Mouse (Mus musculus): ENCODE measurements around the gene AC141477.1. TPM values are rescaled to one million over a fixed set of nuclear protein-coding genes. Genes with fewer than 3 reads are reported as not detected.

Gene AC141477.1
- polyA plus RNA-seq, 1 experiment from 2014 or later: 1.6 TPM

DNA sequence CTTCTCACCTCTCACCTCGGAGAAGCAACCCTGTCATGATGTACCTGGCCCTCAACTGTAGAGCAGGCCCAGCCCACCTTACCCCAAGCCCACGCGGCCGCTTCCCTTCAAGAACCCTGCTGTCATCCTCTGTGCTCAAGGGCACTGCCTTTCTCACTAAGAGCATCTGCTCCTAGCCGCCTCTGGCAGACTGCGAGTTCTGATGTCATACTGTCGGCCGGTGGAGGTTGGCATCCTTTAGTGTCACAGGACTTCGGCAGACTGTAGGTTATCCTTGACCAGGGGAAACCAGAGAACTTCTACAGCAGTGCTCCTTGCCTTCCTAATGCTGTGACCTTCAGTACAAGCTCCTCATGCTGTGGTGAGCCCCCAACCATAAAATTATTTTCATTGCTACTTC, 49.1 kb downstream of the AC141477.1 start:
- 95% methylated on average over 9 of the region's 9 CpGs for WGBS
- Histone ChIP-seq H3K36me3 (peaks cover 53% of the 10 kb centered on the region), H3K4me3 (no peak overlapping the region), H3K9ac (replicated peaks) (no peak overlapping the region), H3K4me1 (no peaks in the 10 kb centered on the region), H3K4me2 (replicated peaks) (no peak overlapping the region), H3K27me3 (no peaks in the 10 kb centered on the region), H3K9me3 (no peaks in the 10 kb centered on the region), H3K27ac (replicated peaks) (no peak overlapping the region)
- ATAC-seq (replicated peaks): no peak

Other genes starting within 250 kb of the AC141477.1 start
- 250 and 269 TPM in 2 replicates for gene Prmt2, start 202.6 kb downstream of the AC141477.1 start, polyA plus RNA-seq (2015; fragmentation: Nextera tagmentation; extraction: Ambion mirVana)
- 0.93 and 1.0 TPM in 2 replicates for gene S100b, start 186.6 kb downstream of the AC141477.1 start, polyA plus RNA-seq (2015; fragmentation: Nextera tagmentation; extraction: Ambion mirVana)
- 13.4 and 16.4 TPM in 2 replicates for gene Dip2a, start 95.2 kb downstream of the AC141477.1 start, polyA plus RNA-seq (2015; fragmentation: Nextera tagmentation; extraction: Ambion mirVana)
- gene Pcnt, start 2.3 kb upstream of the AC141477.1 start, polyA plus RNA-seq (2015; fragmentation: Nextera tagmentation; extraction: Ambion mirVana): 10.6 and 12.7 TPM in 2 replicates
- gene 2610028H24Rik, start 8.6 kb upstream of the AC141477.1 start, polyA plus RNA-seq (2015; fragmentation: Nextera tagmentation; extraction: Ambion mirVana): not detected in 2 replicates
- gene Mcm3ap, start 28.5 kb upstream of the AC141477.1 start, polyA plus RNA-seq (2015; fragmentation: Nextera tagmentation; extraction: Ambion mirVana): 67.5 and 72.5 TPM in 2 replicates
- 6.7 and 7.1 TPM in 2 replicates for gene Ybey, start 28.7 kb upstream of the AC141477.1 start, polyA plus RNA-seq (2015; fragmentation: Nextera tagmentation; extraction: Ambion mirVana)
- gene Lss, start 91.1 kb upstream of the AC141477.1 start, polyA plus RNA-seq (2015; fragmentation: Nextera tagmentation; extraction: Ambion mirVana): 37.5 and 44.7 TPM in 2 replicates
- gene Spatc1l, start 121.8 kb upstream of the AC141477.1 start, polyA plus RNA-seq (2015; fragmentation: Nextera tagmentation; extraction: Ambion mirVana): not detected in 2 replicates
- gene Ftcd, start 135.2 kb upstream of the AC141477.1 start, polyA plus RNA-seq (2015; fragmentation: Nextera tagmentation; extraction: Ambion mirVana): 0.08 TPM in 1 of 2 replicates, not detected in the other
- 7.4 and 7.9 TPM in 2 replicates for gene Col6a2, start 183.2 kb upstream of the AC141477.1 start, polyA plus RNA-seq (2015; fragmentation: Nextera tagmentation; extraction: Ambion mirVana)